ENCODE assay signal across 14 mouse cellular contexts in genomic region chr7:27161744-27162143, GRCm38 (mm10). TPM values are rescaled to one million over a fixed set of nuclear protein-coding genes. Genes with fewer than 3 reads are reported as not detected.
DNase-seq lines count a peak whose midpoint lies in the region; ATAC-seq lines count a peak whose summit lies in the region.
"Had no signal": no experiment of that assay in that cellular context is flagged by ENCODE, and none has a peak within 500 bp of the region (broad histone marks: within the 10 kb centered on the region; RNA-seq: fewer than 3 reads in every experiment).

No protein-coding gene starts in this region.

- H3K36me3 ChIP-seq in heart, embryonic 13.5 days, result peaks cover 72% of the 10 kb centered on the region
- peaks cover 17% of the 10 kb centered on the region for H3K36me3 ChIP-seq in midbrain, embryonic 11.5 days (ENCODE audit: control insufficient read depth, insufficient read depth, low read length)
- peaks cover 9% of the 10 kb centered on the region for H3K36me3 ChIP-seq in midbrain, embryonic 15.5 days (replicated peaks)
- H3K36me3 ChIP-seq in embryonic facial prominence, embryonic 14.5 days (ENCODE audit: control insufficient read depth, insufficient read depth, low read length), result peaks cover 61% of the 10 kb centered on the region

- no peak overlapping the region for H3K4me2 ChIP-seq in heart, embryonic 13.5 days
- no peak overlapping the region for H3K4me2 ChIP-seq in midbrain, embryonic 11.5 days
- no peak overlapping the region for H3K4me2 ChIP-seq in midbrain, embryonic 15.5 days
- no peak overlapping the region for H3K4me2 ChIP-seq in embryonic facial prominence, embryonic 14.5 days (ENCODE audit: low read depth, low read length)

- H3K9ac ChIP-seq in heart, embryonic 13.5 days, result 0 out of 2 replicates have a peak overlapping the region, but pooled peaks have one; percentile 33
- H3K9ac ChIP-seq in midbrain, embryonic 11.5 days (ENCODE audit: low read length), result peak overlapping the region; percentile 12; the same call in 1 of the 2 replicates
- no peak overlapping the region for H3K9ac ChIP-seq in midbrain, embryonic 15.5 days
- H3K9ac ChIP-seq in embryonic facial prominence, embryonic 14.5 days (ENCODE audit: low read depth, low read length), result 0 out of 2 replicates have a peak overlapping the region, but pooled peaks have one; percentile 19

- no peaks in the 10 kb centered on the region for H3K27me3 ChIP-seq in heart, embryonic 13.5 days (replicated peaks)
- H3K27me3 ChIP-seq in midbrain, embryonic 11.5 days (ENCODE audit: control insufficient read depth, insufficient read depth, low read length), result no peaks in the 10 kb centered on the region
- H3K27me3 ChIP-seq in midbrain, embryonic 15.5 days (replicated peaks), result no peaks in the 10 kb centered on the region
- H3K27me3 ChIP-seq in embryonic facial prominence, embryonic 14.5 days (replicated peaks; ENCODE audit: control insufficient read depth, insufficient read depth, low read length), result no peaks in the 10 kb centered on the region
- H3K27me3 ChIP-seq: forebrain, embryonic 13.5 days had no signal

- H3K4me1 ChIP-seq in heart, embryonic 13.5 days, result peaks cover 55% of the 10 kb centered on the region
- H3K4me1 ChIP-seq in midbrain, embryonic 11.5 days (ENCODE audit: control insufficient read depth, insufficient read depth, low read length), result peaks cover 33% of the 10 kb centered on the region
- H3K4me1 ChIP-seq in midbrain, embryonic 15.5 days, result peaks cover 63% of the 10 kb centered on the region
- H3K4me1 ChIP-seq in embryonic facial prominence, embryonic 14.5 days (ENCODE audit: control insufficient read depth, insufficient read depth, low read length), result peaks cover 30% of the 10 kb centered on the region

- intact Hi-C loops in heart, postnatal 25 days (cut with DNase I), result no loop called here

- peak; percentile 13 for DNase-seq in cerebellum, adult 11 months
- DNase-seq in heart, postnatal 25 days (ENCODE audit: low spot score), result no peak
- DNase-seq in midbrain, embryonic 11.5 days (ENCODE audit: low spot score, missing footprints), result no peak
- DNase-seq in embryonic facial prominence, embryonic 14.5 days (ENCODE audit: low spot score), result no peak
- no peak for DNase-seq in yolk sac, embryonic 10.5 days (ENCODE audit: low spot score)
- DNase-seq: lung, postnatal 14 days; spleen, adult 18-20 months had no signal

- H3K27ac ChIP-seq in heart, embryonic 13.5 days (replicated peaks), result no peak overlapping the region
- no peak overlapping the region for H3K27ac ChIP-seq in midbrain, embryonic 11.5 days (ENCODE audit: low read depth, low read length)
- H3K27ac ChIP-seq in midbrain, embryonic 15.5 days, result no peak overlapping the region
- no peak overlapping the region for H3K27ac ChIP-seq in embryonic facial prominence, embryonic 14.5 days (replicated peaks; ENCODE audit: low read depth, low read length)
- H3K27ac ChIP-seq: forebrain, embryonic 13.5 days had no signal

- WGBS in heart, embryonic 13.5 days, result 64% methylated on average over 4 of the region's 4 CpGs
- WGBS in midbrain, embryonic 11.5 days, result 90% methylated on average over 4 of the region's 4 CpGs
- 88% methylated on average over 4 of the region's 4 CpGs for WGBS in midbrain, embryonic 15.5 days
- 88% methylated on average over 4 of the region's 4 CpGs for WGBS in embryonic facial prominence, embryonic 14.5 days

- no peak overlapping the region for H3K4me3 ChIP-seq in heart, embryonic 13.5 days
- no peak overlapping the region for H3K4me3 ChIP-seq in midbrain, embryonic 11.5 days (ENCODE audit: low read depth, low read length)
- H3K4me3 ChIP-seq in midbrain, embryonic 15.5 days, result no peak overlapping the region
- no peak overlapping the region for H3K4me3 ChIP-seq in embryonic facial prominence, embryonic 14.5 days (ENCODE audit: low read depth, low read length)
- H3K4me3 ChIP-seq: forebrain, embryonic 13.5 days had no signal

- ATAC-seq in cerebellum, adult (ENCODE audit: insufficient number of reproducible peaks, low FRiP score, low TSS enrichment), result no peak
- ATAC-seq in heart, embryonic 13.5 days (ENCODE audit: extremely low read depth, insufficient number of reproducible peaks, low FRiP score, low TSS enrichment), result no peak
- no peak for ATAC-seq in midbrain, embryonic 11.5 days (ENCODE audit: low FRiP score)
- ATAC-seq in midbrain, embryonic 15.5 days (replicated peaks), result no peak
- ATAC-seq in embryonic facial prominence, embryonic 14.5 days (ENCODE audit: low read depth), result no peak
- ATAC-seq: forebrain, embryonic 13.5 days; inflammation-experienced regulatory T-cells, adult 6 months had no signal

- H3K9me3 ChIP-seq in heart, embryonic 13.5 days, result no peaks in the 10 kb centered on the region
- no peaks in the 10 kb centered on the region for H3K9me3 ChIP-seq in midbrain, embryonic 11.5 days (ENCODE audit: control insufficient read depth, low read length)
- H3K9me3 ChIP-seq in midbrain, embryonic 15.5 days, result no peaks in the 10 kb centered on the region
- no peaks in the 10 kb centered on the region for H3K9me3 ChIP-seq in embryonic facial prominence, embryonic 14.5 days (ENCODE audit: control insufficient read depth, low read length)
- H3K9me3 ChIP-seq: forebrain, embryonic 13.5 days had no signal

RNA-seq across cellular contexts. Expression of gene Egln2, which starts 4.9 kb away (rescaled TPM):
- 48.1 and 52.7 TPM in 2 replicates for polyA plus RNA-seq in heart, embryonic 13.5 days (2015; fragmentation: Nextera tagmentation; extraction: Ambion mirVana)
- 10 to 100 TPM; 60.6 to 61.7 TPM for total RNA-seq in heart, postnatal 25 days (2021)
- polyA plus RNA-seq in midbrain, embryonic 11.5 days (2014; fragmentation: Nextera tagmentation; extraction: Ambion mirVana), result 36.4 and 43.5 TPM in 2 replicates
- polyA plus RNA-seq in midbrain, embryonic 15.5 days (2015; fragmentation: Nextera tagmentation; extraction: Ambion mirVana), result 113 and 126 TPM in 2 replicates
- 41.1 and 47.1 TPM in 2 replicates for polyA plus RNA-seq in embryonic facial prominence, embryonic 14.5 days (2014; fragmentation: Nextera tagmentation; extraction: Ambion mirVana)

RNA-seq across cellular contexts. Expression of gene Cyp2t4, which starts 8.2 kb away (rescaled TPM):
- 0.12 TPM in 1 of 2 replicates, not detected in the other for polyA plus RNA-seq in heart, embryonic 13.5 days (2015; fragmentation: Nextera tagmentation; extraction: Ambion mirVana)
- not detected for total RNA-seq in heart, postnatal 25 days (2021)
- 0.11 and 0.19 TPM in 2 replicates for polyA plus RNA-seq in midbrain, embryonic 11.5 days (2014; fragmentation: Nextera tagmentation; extraction: Ambion mirVana)
- polyA plus RNA-seq in midbrain, embryonic 15.5 days (2015; fragmentation: Nextera tagmentation; extraction: Ambion mirVana), result 0.11 TPM in 1 of 2 replicates, not detected in the other
- polyA plus RNA-seq in embryonic facial prominence, embryonic 14.5 days (2014; fragmentation: Nextera tagmentation; extraction: Ambion mirVana), result 0.26 and 1.0 TPM in 2 replicates
- total RNA-seq: layer of hippocampus, postnatal 25 days; liver, adult 2 months had no signal
- polyA plus RNA-seq: liver, adult 2 months had no signal

RNA-seq across cellular contexts. Expression of gene Rab4b, which starts 17.0 kb away (rescaled TPM):
- polyA plus RNA-seq in heart, embryonic 13.5 days (2015; fragmentation: Nextera tagmentation; extraction: Ambion mirVana), result 48.6 and 48.8 TPM in 2 replicates
- 10 to 100 TPM; 12.0 to 13.7 TPM for total RNA-seq in heart, postnatal 25 days (2021)
- polyA plus RNA-seq in midbrain, embryonic 11.5 days (2014; fragmentation: Nextera tagmentation; extraction: Ambion mirVana), result 57.4 and 59.1 TPM in 2 replicates
- 101 and 107 TPM in 2 replicates for polyA plus RNA-seq in midbrain, embryonic 15.5 days (2015; fragmentation: Nextera tagmentation; extraction: Ambion mirVana)
- 58.2 and 59.2 TPM in 2 replicates for polyA plus RNA-seq in embryonic facial prominence, embryonic 14.5 days (2014; fragmentation: Nextera tagmentation; extraction: Ambion mirVana)

RNA-seq across cellular contexts. Expression of gene Gm21983, which starts 19.1 kb away (rescaled TPM):
- 0.31 TPM in 1 of 2 replicates, not detected in the other for polyA plus RNA-seq in heart, embryonic 13.5 days (2015; fragmentation: Nextera tagmentation; extraction: Ambion mirVana)
- total RNA-seq in heart, postnatal 25 days (2021), result not detected
- polyA plus RNA-seq in midbrain, embryonic 11.5 days (2014; fragmentation: Nextera tagmentation; extraction: Ambion mirVana), result not detected in 2 replicates
- polyA plus RNA-seq in midbrain, embryonic 15.5 days (2015; fragmentation: Nextera tagmentation; extraction: Ambion mirVana), result 0.40 and 0.62 TPM in 2 replicates
- polyA plus RNA-seq in embryonic facial prominence, embryonic 14.5 days (2014; fragmentation: Nextera tagmentation; extraction: Ambion mirVana), result 0.52 TPM in 1 of 2 replicates, not detected in the other
- total RNA-seq: layer of hippocampus, postnatal 25 days had no signal
- polyA plus RNA-seq: forebrain, embryonic 13.5 days; inflammation-experienced regulatory T-cells, adult 6 months; liver, adult 2 months had no signal

RNA-seq across cellular contexts. Expression of gene Mia, which starts 19.2 kb away (rescaled TPM):
- 4.3 and 4.8 TPM in 2 replicates for polyA plus RNA-seq in heart, embryonic 13.5 days (2015; fragmentation: Nextera tagmentation; extraction: Ambion mirVana)
- not detected for total RNA-seq in heart, postnatal 25 days (2021)
- polyA plus RNA-seq in midbrain, embryonic 11.5 days (2014; fragmentation: Nextera tagmentation; extraction: Ambion mirVana), result 0.93 and 1.4 TPM in 2 replicates
- polyA plus RNA-seq in midbrain, embryonic 15.5 days (2015; fragmentation: Nextera tagmentation; extraction: Ambion mirVana), result 14.0 and 16.2 TPM in 2 replicates
- 102 and 115 TPM in 2 replicates for polyA plus RNA-seq in embryonic facial prominence, embryonic 14.5 days (2014; fragmentation: Nextera tagmentation; extraction: Ambion mirVana)
- total RNA-seq: liver, adult 2 months had no signal
- polyA plus RNA-seq: inflammation-experienced regulatory T-cells, adult 6 months had no signal
